Mouse (Mus musculus) heart, embryonic 15.5 days (tissue): ENCODE results near the gene Ogt. TPM values are rescaled to one million over a fixed set of nuclear protein-coding genes. Genes with fewer than 3 reads are reported as not detected.

ENCODE experiments used
- ATAC-seq: fragments of 200-750 bp; cut with Nextera tagmentation; replicated peaks from 2 replicates; pipeline ENCODE4 v1.8.0; 2017; ENCODE audit warnings: low read depth, moderate TSS enrichment; ENCODE audit not compliant: insufficient number of reproducible peaks, insufficient read depth, low FRiP score
- H3K27ac ChIP-seq: fragments of 300-500 bp; sonication (generic); 2 replicates; pipeline ENCODE4 v1.5.1; 2015; ENCODE audit warnings: mild to moderate bottlenecking, inconsistent platforms
- H3K27me3 ChIP-seq: fragments of 300-500 bp; sonication (generic); 2 replicates; pipeline ENCODE4 v1.6.1; 2015; ENCODE audit warnings: inconsistent platforms
- H3K36me3 ChIP-seq: fragments of 300-500 bp; sonication (generic); 2 replicates; pipeline ENCODE4 v1.6.1; 2015; ENCODE audit warnings: mild to moderate bottlenecking, inconsistent platforms
- H3K4me1 ChIP-seq: fragments of 300-500 bp; sonication (generic); replicated peaks from 2 replicates; pipeline ENCODE4 v1.6.1; 2015; ENCODE audit warnings: inconsistent platforms
- H3K4me2 ChIP-seq: fragments of 300-500 bp; sonication (generic); 2 replicates; pipeline ENCODE4 v1.6.1; 2015; ENCODE audit warnings: inconsistent platforms, mild to moderate bottlenecking, moderate library complexity
- H3K4me3 ChIP-seq: fragments of 300-500 bp; sonication (generic); 2 replicates; pipeline ENCODE4 v1.5.1; 2015; ENCODE audit warnings: mild to moderate bottlenecking, inconsistent platforms
- H3K9ac ChIP-seq: fragments of 300-500 bp; sonication (generic); 2 replicates; pipeline ENCODE4 v1.6.1; 2015; ENCODE audit warnings: mild to moderate bottlenecking, inconsistent platforms
- H3K9me3 ChIP-seq: fragments of 300-500 bp; sonication (generic); replicated peaks from 2 replicates; pipeline ENCODE4 v1.6.1; 2016; ENCODE audit warnings: inconsistent platforms
- WGBS: fragments of 180-500 bp; shearing (Covaris S2); methylation state at CpG from one replicate; pipeline ENCODE4 v1.1.7; 2015; ENCODE audit warnings: mixed read lengths; 5-methylcytosine and 5-hydroxymethylcytosine counted together
- polyA plus RNA-seq: library from polyadenylated mRNA; unstranded; fragments of >200 nt; fragmentation: Nextera tagmentation; extraction: Ambion mirVana; gene quantifications from 2 replicates; pipeline ENCODE4 v1.2.1, GENCODE M21; 2015

Ogt gene
- polyA plus RNA-seq: 91.0 and 105 TPM in 2 replicates

DNA sequence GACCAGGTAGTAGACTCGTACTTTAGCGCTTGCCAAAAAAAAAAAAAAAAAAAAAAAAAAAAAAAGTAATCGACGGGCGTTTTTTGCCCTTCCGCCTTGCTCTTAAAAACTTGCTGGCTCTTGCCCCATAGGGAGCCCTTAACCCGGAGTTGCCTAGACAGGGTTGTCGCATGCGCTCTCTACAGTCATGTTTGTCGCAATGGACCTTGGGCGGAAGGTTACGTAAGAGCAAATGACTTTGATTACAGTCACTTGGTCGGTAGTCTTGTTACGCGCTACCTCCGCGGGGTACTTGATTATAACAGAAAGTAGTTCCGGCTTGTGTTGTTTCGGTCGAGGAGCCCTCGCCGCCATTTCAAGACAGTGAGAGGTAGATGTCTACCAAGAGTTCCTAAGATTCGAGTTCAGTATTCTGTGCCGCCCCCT, at the start of gene Ogt:
Gene Ogt, plus strand, starts transcription at position 320 of the 426 bp plus-strand sequence.
- H3K27me3 ChIP-seq: 0 out of 2 replicates have a peak, but pooled peaks cover 3% of the 10 kb centered on the region
- peak; percentile 91 for ATAC-seq
- 9% methylated on average over 24 of the region's 24 CpGs for WGBS

DNA sequence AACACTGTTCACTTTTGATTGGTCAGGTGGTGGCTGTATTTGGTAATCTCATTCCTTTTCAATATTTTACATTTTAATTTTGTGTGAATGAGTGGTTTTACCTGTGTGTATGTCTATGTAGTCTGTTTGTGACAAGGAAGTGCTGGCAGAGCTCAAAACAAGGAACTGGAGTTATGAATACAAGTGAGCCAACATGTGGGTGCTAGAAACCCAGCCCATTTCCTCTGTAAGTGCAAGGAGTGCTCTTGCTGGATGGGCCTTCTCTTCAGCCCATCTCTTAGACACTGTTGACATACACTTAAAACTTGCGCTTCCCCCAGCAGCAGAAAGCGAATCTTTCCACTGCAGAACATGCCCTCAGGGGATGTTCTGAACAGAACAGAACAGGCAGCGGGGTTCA, 23.7 kb upstream of the Ogt start:
- Histone ChIP-seq H3K36me3 (no peaks in the 10 kb centered on the region), H3K27me3 (peaks cover 43% of the 10 kb centered on the region), H3K4me3 (no peak overlapping the region), H3K9me3 (no peaks in the 10 kb centered on the region), H3K9ac (no peak overlapping the region), H3K4me2 (no peak overlapping the region), H3K4me1 (no peaks in the 10 kb centered on the region), H3K27ac (no peak overlapping the region)
- no peak for ATAC-seq
- WGBS: 89% methylated on average over 3 of the region's 3 CpGs

More for the DNA sequence above, at the start of gene Ogt:
- H3K36me3 ChIP-seq: 0 out of 2 replicates have a peak, but pooled peaks cover 4% of the 10 kb centered on the region
- 0 out of 2 replicates have a peak, but pooled peaks cover 3% of the 10 kb centered on the region for H3K4me1 ChIP-seq
- H3K9ac ChIP-seq: peak within 1 kb of the TSS; percentile 77
- peak within 1 kb of the TSS; percentile 61 for H3K4me2 ChIP-seq
- H3K27ac ChIP-seq: peak within 1 kb of the TSS; percentile 79
- no peaks in the 10 kb centered on the region for H3K9me3 ChIP-seq
- H3K4me3 ChIP-seq: peak within 1 kb of the TSS; percentile 77

DNA sequence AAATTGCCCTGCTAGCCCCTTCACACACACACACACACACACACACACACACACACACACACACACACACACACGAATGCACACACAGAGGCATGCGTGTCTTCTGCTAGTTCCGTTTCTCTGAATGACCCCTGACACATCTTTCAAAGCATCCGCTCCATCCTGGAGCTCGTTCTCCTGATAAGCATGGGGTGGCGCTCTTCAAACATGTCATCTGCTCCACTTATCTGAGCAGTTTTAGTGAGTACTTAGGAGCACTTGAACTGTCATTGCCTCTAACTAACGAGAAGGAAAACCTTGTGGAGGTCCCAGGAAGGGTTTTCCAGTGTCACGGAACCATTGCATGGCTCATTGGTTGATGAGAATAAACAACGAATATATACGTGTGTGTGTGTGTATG, 22.0 kb upstream of the Ogt start:
- H3K27me3 ChIP-seq: peaks cover 33% of the 10 kb centered on the region
- ATAC-seq: no peak
- H3K36me3 ChIP-seq: no peaks in the 10 kb centered on the region
- H3K27ac ChIP-seq: no peak overlapping the region
- no peak overlapping the region for H3K4me3 ChIP-seq
- H3K4me1 ChIP-seq: no peaks in the 10 kb centered on the region
- H3K9ac ChIP-seq: no peak overlapping the region
- WGBS: 44% methylated on average over 10 of the region's 10 CpGs
- no peaks in the 10 kb centered on the region for H3K9me3 ChIP-seq
- no peak overlapping the region for H3K4me2 ChIP-seq

DNA sequence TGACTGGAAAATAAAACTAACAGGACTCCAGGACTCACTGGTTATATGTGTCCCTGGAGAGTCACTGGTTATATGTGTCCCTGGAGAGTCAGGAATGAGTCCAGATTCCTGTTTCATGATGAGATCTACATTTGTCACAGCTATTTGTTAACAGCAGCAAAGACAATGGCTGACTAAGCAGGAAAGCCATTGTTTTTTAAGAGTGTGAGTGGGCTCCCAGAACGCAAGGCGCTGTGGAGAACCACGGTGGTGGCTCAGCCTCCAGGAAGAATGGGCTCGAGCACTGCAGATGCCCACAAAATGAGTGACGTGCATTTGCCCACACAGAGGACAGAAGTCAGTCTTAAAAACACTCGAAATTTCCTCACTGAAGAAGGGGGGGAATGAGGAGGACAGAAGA, 19.5 kb upstream of the Ogt start:
- no peaks in the 10 kb centered on the region for H3K36me3 ChIP-seq
- peaks cover 26% of the 10 kb centered on the region for H3K27me3 ChIP-seq
- H3K9me3 ChIP-seq: no peaks in the 10 kb centered on the region
- no peak for ATAC-seq
- H3K4me1 ChIP-seq: no peaks in the 10 kb centered on the region
- no peak overlapping the region for H3K9ac ChIP-seq
- WGBS: 45% methylated on average over 6 of the region's 6 CpGs
- no peak overlapping the region for H3K4me2 ChIP-seq
- H3K27ac ChIP-seq: no peak overlapping the region
- no peak overlapping the region for H3K4me3 ChIP-seq

DNA sequence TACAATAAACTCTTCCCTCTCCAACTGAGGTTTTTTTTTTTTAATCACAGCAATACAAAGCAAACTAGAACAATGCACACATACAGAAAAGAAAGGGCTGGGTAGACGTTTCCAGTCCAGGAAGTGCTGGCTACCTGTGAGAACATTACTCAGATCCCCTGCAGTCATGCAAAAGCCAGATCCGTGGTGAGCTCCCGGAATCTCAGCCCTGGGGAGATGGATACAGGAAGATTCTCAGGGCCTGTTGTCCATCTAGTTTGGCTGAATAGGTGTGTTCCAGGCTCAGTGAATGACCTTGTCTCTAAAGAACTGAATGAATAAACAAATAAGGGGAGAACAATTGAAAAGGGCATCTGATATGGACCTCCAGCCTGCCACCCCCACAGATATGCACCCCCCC, 17.3 kb upstream of the Ogt start:
- Histone ChIP-seq H3K4me1 (no peaks in the 10 kb centered on the region), H3K9me3 (no peaks in the 10 kb centered on the region), H3K4me3 (no peak overlapping the region), H3K9ac (no peak overlapping the region), H3K4me2 (no peak overlapping the region), H3K27ac (no peak overlapping the region), H3K27me3 (peaks cover 14% of the 10 kb centered on the region), H3K36me3 (no peaks in the 10 kb centered on the region)
- 55% methylated on average over 3 of the region's 3 CpGs for WGBS
- ATAC-seq: no peak

DNA sequence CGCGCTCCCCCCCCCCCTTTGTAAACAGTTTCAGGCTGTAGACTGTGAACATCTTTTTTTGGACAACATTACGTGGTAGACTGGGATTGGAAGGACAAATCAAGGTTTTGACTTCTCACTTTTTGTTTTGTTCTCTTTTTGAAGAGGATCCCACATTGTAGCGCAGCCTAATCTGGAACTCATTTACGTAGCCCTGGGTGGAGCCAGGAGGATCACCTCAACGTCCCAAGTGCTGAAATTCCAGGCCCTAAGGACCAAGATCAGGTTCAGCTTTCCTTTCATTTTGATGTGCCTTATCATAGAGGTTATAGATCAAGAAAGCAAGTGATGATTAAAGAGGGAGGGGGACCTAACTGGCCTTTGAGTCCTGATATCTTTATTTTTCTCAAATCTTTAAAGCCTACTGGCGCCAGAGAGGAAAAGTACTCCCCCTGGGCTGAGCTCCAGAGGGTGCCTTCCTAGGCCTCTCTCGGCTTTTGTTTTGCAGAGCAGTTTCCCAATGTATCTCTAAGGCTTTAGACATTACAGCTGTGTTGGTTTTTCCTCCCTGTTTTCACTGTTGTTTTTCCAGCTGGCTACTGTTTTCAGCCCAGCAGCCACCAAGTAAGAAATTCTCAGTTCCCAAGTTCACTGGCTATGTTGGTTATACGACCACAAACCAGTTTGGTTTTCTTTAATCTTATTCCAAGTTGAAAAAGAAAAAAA, 2.9 kb upstream of the Ogt start:
- no peak overlapping the region for H3K27ac ChIP-seq
- H3K9me3 ChIP-seq: no peaks in the 10 kb centered on the region
- H3K4me1 ChIP-seq: no peaks in the 10 kb centered on the region
- no peaks in the 10 kb centered on the region for H3K36me3 ChIP-seq
- H3K27me3 ChIP-seq: 0 out of 2 replicates have a peak, but pooled peaks cover 3% of the 10 kb centered on the region
- no peak for ATAC-seq
- WGBS: 40% methylated on average over 8 of the region's 9 CpGs
- H3K4me2 ChIP-seq: no peak overlapping the region
- H3K9ac ChIP-seq: no peak overlapping the region
- no peak overlapping the region for H3K4me3 ChIP-seq

DNA sequence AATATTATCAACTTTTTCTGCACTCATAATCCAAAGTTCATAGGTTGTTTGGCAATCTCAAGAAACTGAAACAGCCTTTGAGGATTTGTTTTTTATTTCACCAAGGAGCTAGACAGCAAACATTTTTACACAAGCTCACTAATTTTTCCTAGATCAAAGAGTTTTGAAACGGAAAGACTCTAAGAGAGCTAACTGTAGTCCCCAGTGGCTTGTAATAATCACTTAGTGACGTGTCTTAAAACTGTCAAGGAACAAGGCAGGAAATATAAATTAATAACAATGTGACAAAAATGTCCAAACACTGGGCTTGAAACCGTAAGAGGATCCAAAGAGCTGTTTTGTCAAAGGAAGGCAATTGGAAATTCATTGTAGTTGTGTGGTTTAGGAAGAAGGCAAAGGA, 1.0 kb upstream of the Ogt start:
- Histone ChIP-seq H3K27me3 (0 out of 2 replicates have a peak, but pooled peaks cover 3% of the 10 kb centered on the region), H3K4me2 (peak overlapping the region; percentile 50), H3K36me3 (0 out of 2 replicates have a peak, but pooled peaks cover 2% of the 10 kb centered on the region), H3K27ac (0 out of 2 replicates have a peak overlapping the region, but pooled peaks have one; percentile 26), H3K4me1 (0 out of 2 replicates have a peak, but pooled peaks cover 3% of the 10 kb centered on the region), H3K4me3 (peak overlapping the region; percentile 77; the same call in 1 of the 2 replicates), H3K9ac (no peak overlapping the region), H3K9me3 (no peaks in the 10 kb centered on the region)
- WGBS: 35% methylated on average over 3 of the region's 3 CpGs
- ATAC-seq: no peak

DNA sequence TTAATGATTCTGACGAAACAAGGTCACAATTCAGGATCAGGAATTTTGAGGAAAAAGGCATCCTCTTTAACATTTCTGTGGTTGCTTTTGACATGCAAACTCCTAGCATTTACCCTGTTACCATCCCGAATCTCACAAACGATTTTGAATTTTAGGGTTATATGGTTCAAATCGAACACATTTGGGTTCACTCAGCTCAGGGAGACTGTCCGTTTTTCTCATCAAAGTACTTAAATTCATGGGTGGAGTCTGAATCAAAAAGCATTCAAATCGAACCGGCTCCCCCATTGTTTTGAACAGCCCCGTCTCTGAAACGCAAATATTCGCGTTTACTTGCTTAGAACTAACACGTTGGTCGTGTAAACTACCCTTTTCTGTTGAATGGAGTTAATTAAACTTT, 554 bp upstream of the Ogt start:
- Histone ChIP-seq H3K27me3 (0 out of 2 replicates have a peak, but pooled peaks cover 3% of the 10 kb centered on the region), H3K4me1 (0 out of 2 replicates have a peak, but pooled peaks cover 3% of the 10 kb centered on the region), H3K4me3 (peak overlapping the region; percentile 77), H3K36me3 (0 out of 2 replicates have a peak, but pooled peaks cover 4% of the 10 kb centered on the region), H3K9me3 (no peaks in the 10 kb centered on the region), H3K4me2 (peak overlapping the region; percentile 50), H3K27ac (peak overlapping the region; percentile 26), H3K9ac (0 out of 2 replicates have a peak overlapping the region, but pooled peaks have one; percentile 7)
- 15% methylated on average over 13 of the region's 13 CpGs for WGBS
- ATAC-seq: no peak

DNA sequence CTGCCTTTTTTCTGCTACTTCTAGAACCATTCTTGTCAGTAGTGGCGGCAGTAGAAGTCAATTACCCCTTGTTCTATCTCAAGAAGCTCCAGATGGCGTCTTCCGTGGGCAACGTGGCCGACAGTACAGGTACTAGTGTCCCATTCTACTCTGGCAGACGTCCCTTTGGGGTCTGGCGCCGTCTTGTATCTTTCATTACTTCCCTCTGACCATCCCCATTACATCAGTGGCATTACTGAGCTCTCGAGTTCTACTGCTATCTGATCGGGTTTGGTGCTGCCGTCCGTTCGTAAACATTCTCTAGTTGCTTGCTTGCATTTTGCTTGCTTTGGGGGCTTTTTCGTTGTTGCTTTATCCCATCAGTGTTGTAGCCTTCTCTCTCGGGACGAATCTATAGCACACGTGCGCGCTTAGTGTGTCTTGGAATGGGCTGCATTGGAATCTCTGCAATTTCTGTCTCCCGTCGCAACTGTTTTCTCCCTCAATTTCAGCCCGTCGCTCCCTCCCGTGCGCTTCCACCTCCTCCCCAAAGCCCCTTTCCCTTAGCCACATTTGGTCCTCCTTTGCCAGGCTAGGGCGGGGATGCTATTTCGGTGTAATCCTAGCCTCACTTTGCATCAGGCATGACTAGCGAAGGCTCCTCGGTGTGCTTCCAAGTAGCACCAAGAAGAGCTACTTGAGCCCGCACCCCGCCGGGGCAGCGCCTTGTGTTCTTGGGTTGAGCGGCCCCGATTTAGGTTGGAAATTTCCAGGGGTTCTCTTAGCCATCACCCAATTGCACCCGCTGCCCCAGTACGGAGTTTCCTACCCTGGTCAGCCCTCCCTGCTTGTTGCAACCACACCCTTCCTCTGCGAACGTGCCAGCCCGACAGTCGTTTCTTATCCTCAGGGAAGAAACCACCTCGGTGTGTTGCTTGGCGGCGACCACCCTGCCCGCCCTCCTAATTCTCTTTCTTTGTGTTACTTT, 617 bp downstream of the Ogt start:
- 0 out of 2 replicates have a peak, but pooled peaks cover 3% of the 10 kb centered on the region for H3K27me3 ChIP-seq
- WGBS: 7% methylated on average over 45 of the region's 45 CpGs

DNA sequence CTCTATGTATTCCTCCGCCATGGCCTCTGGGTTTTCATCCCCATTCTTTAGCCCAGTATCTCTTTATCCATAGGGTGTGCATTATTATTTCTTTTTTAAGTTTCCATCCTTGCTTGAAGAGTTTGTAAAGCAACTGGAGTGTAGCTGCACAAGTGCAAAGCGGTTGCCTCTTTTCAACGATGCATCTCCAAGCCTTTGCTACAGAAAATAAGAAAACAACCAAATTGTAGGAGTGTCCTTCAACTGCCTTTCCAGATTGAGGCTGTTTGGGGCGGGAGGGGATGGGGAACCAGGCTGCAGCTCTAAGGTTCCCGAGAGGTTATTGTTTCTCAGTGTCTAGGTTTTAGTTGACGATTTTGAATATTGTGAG, 1.3 kb downstream of the Ogt start:
- H3K4me3 ChIP-seq: peak overlapping the region; percentile 77
- ATAC-seq: no peak

More for the DNA sequence above, 617 bp downstream of the Ogt start:
- Histone ChIP-seq H3K4me3 (peak overlapping the region; percentile 77), H3K9ac (peak overlapping the region; percentile 77), H3K4me2 (peak overlapping the region; percentile 61), H3K27ac (peak overlapping the region; percentile 79), H3K9me3 (no peaks in the 10 kb centered on the region), H3K36me3 (0 out of 2 replicates have a peak, but pooled peaks cover 4% of the 10 kb centered on the region), H3K4me1 (0 out of 2 replicates have a peak, but pooled peaks cover 3% of the 10 kb centered on the region)
- peak; percentile 47; the same call in 1 of the 2 replicates for ATAC-seq

More for the DNA sequence above, 1.3 kb downstream of the Ogt start:
- Histone ChIP-seq H3K27me3 (0 out of 2 replicates have a peak, but pooled peaks cover 3% of the 10 kb centered on the region), H3K4me1 (0 out of 2 replicates have a peak, but pooled peaks cover 3% of the 10 kb centered on the region), H3K36me3 (0 out of 2 replicates have a peak, but pooled peaks cover 4% of the 10 kb centered on the region), H3K27ac (peak overlapping the region; percentile 79), H3K9me3 (no peaks in the 10 kb centered on the region), H3K9ac (peak overlapping the region; percentile 77), H3K4me2 (peak overlapping the region; percentile 61)
- 14% methylated on average over 6 of the region's 6 CpGs for WGBS
